Mouse (Mus musculus) megakaryocyte progenitor cell, adult 5-6 weeks (primary cell): ENCODE measurements around the gene Ddah1. TPM values are rescaled to one million over a fixed set of nuclear protein-coding genes. Genes with fewer than 3 reads are reported as not detected.
"Not testable (repeated sequence)": the region's sequence is repeated elsewhere in the genome, so short reads cannot be mapped to it uniquely, and the experiment has no call there.

ENCODE experiments used
- ATAC-seq: replicated peaks from 2 replicates; pipeline ENCODE4 v1.8.0; 2016; ENCODE audit warnings: mild to moderate bottlenecking, moderate TSS enrichment, inconsistent platforms; ENCODE audit not compliant: poor library complexity
- total RNA-seq, 2 experiments: library from RNA; stranded (forward) in 1 of 2; stranded (reverse) in 1 of 2; fragments of 157-497, 149-512 nt in 1 of 2; fragments of 200-1000 nt in 1 of 2; gene quantifications; 2 replicates each; pipeline versions ENCODE4 v1.2.3 to v1.2.4; 2015 to 2017

The Ddah1 gene
- total RNA-seq, 2 experiments from 2014 or later, result not detected

- ATAC-seq, result no peak
Measured at GRCm38 (mm10) chr3:145858388-145858787, 99.9 kb downstream of the Ddah1 start.

- ATAC-seq, result no peak
Measured at GRCm38 (mm10) chr3:145862521-145862920, 104.0 kb downstream of the Ddah1 start.

DNA sequence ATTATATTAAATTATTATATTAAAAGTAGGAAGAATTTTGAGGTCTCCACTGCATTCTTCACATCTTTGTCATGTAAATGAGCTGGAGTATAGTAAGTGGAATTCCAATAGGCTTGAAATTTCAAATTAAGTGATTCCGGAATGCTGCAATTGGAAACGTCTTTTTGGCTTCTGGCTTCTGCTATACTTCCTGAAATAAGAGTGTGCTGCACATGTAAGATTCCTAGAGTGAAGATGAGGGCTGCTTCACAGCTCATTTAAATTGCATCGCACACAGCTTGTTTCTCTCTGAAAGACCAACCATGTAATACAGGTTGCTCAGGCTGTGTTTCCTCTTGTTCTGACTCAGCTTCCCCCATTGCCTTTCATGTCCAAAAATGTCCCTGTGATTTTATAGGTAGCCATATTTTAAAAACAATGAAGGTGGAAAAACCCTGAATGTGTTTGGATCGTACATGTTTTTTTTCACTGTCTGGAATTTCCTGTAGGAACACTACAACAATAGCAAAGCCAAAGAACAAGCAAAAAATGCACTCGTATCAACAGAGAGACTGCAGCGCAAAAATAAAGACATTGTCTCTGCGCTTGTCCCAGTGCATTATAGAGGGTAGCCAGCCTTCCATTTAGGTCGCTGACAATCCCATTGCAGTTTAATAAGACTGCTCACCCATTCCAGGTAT, 105.7 kb downstream of the Ddah1 start:
- no peak for ATAC-seq

DNA sequence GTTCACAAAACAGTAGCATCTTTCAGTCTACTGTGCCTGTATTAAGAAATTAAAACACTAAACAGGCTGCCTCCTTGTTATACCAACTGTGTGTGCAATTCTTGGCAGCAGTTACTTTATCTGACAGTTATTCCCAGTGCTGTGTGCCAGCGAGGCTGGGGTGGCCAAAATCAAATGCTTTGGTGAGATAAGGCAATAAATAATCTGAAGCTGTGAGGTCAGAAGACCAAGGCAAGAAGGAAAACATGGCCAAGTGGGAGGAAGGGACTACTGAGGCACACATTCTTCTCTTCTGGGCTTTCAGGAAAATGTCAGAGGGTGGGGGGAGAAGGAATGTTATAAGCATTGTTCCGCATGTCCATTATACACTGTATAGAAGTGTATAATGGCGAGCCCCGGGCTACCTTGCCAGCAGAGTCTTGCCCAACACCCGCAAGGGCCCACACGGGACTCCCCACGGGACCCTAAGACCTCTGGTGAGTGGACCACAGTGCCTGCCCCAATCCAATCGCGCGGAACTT, 106.3 kb downstream of the Ddah1 start:
- ATAC-seq, result no peak

DNA sequence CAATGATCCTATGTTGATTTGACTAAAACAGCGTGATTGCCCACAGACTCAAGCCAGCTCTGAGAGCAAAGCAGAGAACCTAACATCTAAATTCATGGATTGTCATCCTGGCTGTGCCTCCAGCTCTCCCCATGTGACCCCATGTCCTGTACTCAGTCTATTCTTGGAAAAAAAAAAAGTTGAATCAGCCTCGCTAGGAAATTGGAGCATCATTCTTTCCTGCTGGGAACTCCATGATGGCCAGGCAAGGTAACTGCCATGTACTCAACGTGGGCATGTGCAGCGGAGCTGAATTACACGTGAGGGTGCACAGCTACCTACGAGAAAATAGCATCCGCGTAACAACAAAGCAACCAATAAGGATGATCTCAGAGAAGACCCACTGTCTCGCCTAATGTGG, 114.2 kb downstream of the Ddah1 start:
- no peak for ATAC-seq

DNA sequence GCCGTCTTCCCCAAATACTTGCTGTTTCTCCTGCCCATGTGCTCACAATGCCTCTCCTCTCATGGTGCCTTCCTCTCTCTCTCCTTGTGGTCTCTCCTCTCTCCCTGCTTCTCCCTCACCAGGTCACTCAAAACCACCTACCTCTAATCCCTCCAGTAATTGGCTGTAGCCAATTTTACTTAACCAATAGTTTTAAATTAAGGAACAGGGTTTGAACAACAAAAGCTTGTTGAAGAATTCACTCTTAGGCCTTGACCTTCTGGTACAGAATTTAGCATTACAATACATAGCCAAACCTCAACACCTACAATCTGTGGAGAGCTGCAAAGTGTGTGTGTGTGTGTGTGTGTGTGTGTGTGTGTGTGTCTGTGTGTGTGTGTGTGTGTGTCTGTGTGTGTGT, 114.8 kb downstream of the Ddah1 start:
- no peak for ATAC-seq

DNA sequence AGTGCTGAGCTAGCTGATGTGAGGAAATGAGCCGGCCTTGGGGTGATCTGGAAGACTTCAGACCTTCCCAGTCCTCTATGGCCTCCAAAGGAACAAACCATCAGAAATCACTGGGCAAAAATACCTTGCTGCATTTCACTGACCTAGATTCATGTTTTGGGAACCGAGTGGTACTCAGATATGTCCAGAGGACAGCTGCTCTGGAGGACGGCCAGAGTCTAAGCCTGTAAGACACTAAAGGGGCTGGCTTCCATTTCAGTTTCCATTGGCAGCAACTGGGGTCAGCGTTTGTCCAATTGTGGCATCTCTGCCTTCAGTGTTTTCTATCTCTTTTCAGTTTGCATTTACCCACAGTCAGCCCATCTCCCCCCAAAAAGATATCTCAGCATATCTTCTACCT, 115.7 kb downstream of the Ddah1 start:
- ATAC-seq, result no peak

DNA sequence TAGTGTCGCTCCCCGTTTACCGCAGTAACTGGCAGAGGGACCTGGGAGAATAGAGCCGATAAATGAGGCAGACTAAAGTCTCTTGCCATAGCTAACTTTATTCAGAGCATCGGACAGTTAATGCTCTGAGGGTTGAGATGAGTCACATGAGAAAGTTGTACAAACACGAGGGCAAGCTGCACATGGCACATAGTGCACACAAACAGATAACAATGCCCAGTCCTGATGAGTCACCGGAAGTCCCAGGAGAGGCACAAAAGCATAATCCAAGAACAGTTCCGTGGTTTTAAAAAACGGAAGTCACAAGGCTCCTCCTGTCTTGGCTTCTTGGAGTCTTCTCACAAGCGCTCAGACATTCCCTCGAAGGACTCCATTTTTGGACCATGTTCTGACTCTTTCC, 117.6 kb downstream of the Ddah1 start:
- ATAC-seq, result no peak

- ATAC-seq, result not testable (repeated sequence)
Measured at GRCm38 (mm10) chr3:145878867-145879266, 120.4 kb downstream of the Ddah1 start.

GRCm38 (mm10) chr3:145880335-145880734, 121.9 kb downstream of the Ddah1 start:
- ATAC-seq, result no peak

- ATAC-seq, result no peak
Measured at GRCm38 (mm10) chr3:145882076-145882874, 123.8 kb downstream of the Ddah1 start.

- no peak for ATAC-seq
Measured at GRCm38 (mm10) chr3:145883233-145883632, 124.8 kb downstream of the Ddah1 start.

GRCm38 (mm10) chr3:145885376-145885775, 126.9 kb downstream of the Ddah1 start:
- no peak for ATAC-seq

- ATAC-seq, result no peak
Measured at GRCm38 (mm10) chr3:145885851-145886464, 127.5 kb downstream of the Ddah1 start.

DNA sequence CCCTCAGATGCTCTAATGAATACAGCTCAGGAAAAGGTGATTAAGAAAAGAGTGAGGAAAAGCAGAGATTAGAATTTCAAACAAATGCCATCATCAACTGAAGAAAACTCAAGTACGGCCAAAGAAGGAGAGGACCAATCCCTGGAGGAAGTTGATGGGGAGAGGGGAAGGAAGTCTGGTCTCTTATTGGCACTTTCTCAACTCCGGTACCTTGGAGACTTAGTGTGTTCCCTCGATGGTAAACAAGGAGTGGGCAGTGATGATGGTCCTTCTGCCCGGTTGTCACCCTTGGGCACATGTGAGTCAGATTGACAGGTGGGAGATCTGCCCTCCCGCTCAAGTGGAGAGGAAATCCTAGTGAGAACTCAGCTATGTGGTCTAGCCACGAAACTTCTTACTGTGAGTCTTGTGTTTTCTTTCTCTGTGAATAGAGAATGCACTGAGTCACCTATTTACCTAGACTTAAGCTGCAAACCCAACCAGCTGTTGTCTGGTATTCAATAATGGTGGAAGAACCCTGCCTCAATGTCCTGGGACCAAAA, 129.0 kb downstream of the Ddah1 start:
- no peak for ATAC-seq

DNA sequence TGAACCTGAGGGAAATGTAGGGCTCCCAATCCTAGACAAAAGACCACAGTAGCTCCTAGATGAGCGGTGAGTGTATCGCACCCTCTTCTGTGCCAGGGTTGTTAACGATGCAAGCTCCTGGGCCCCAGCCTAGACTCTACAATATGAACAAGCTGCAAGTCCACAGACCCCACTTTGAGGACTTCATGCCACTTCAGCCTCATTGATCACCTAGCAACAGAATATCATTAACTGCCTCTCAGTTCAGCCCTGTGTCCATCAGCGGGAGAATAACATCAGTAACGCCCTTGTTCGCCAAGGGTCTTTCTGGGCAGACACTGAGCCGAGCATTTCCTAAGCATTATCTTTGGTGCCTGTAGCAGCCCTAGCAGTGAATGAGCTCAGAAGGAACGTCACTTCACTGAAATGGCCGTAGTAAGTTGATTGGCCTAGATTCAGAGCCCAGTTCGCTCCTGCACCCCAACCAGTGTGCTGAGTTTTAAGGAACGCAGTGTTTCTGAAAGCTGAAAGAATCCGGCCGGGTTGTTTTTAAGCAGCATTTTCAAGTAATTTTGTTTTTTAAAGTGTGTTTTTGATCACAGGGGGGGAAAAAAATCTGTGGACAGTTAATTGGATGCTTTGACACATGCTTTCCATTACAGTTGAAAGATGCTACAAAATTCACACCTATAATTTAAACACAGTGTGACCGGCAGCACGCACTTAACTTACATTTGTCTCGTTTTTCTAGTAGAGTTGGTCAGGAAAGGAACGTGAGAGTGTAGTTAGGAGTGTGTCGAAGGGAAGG, 132.1 kb downstream of the Ddah1 start:
- ATAC-seq, result no peak

- no peak for ATAC-seq
Measured at GRCm38 (mm10) chr3:145892451-145892850, 134.0 kb downstream of the Ddah1 start.

- no peak for ATAC-seq
Measured at GRCm38 (mm10) chr3:145894131-145894530, 135.7 kb downstream of the Ddah1 start.

DNA sequence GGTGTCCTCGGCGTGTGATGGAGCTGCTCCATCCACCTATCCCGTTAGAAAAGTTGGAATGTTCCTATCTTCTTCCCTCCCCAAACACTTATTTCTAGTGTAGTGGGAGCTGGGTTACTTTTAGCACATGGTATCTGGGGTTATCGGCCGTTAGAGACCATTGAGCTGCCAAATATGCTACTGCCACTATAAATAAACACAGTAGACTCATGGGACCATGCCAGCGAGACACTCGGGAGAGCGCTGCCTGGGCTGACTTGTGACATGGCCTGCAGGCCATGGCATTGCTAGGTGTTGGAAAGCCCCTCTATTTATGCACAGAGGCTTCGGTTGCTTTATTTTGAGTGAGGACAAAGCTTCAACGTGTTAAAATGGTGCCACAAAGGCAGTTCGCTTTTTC, 139.3 kb downstream of the Ddah1 start:
- ATAC-seq, result no peak

DNA sequence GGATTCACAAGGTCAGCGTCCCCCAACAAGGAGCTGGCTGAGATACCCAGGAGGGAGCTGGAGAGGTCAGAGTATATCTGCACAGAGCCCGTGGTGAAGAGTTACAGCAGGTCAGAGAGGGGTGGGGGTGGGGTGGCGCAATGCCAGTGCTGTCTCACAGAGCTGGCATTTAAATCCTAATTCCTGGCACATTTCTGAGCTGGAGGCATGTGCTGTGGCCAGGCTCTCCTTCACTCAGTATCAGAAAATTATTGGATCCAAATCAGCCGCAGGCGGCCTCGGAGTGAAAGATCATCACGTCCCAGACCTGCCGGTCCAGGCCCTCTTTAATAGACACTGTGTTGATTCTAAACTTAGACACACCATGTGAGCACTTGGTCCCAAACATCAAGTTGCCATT, 141.4 kb downstream of the Ddah1 start:
- ATAC-seq, result no peak

- no peak for ATAC-seq
Measured at GRCm38 (mm10) chr3:145903530-145903929, 145.1 kb downstream of the Ddah1 start.
